Mouse (Mus musculus) WW6 (cell line): ENCODE measurements around the gene Ccr9.
"Not testable (repeated sequence)": the region's sequence is repeated elsewhere in the genome, so short reads cannot be mapped to it uniquely, and the experiment has no call there.

Experiments used
- DNase-seq: peaks from one replicate; pipeline ENCODE4 v3.0.0-alpha.2; 2013; ENCODE audit warnings: low read depth, low spot score

Ccr9 gene

DNA sequence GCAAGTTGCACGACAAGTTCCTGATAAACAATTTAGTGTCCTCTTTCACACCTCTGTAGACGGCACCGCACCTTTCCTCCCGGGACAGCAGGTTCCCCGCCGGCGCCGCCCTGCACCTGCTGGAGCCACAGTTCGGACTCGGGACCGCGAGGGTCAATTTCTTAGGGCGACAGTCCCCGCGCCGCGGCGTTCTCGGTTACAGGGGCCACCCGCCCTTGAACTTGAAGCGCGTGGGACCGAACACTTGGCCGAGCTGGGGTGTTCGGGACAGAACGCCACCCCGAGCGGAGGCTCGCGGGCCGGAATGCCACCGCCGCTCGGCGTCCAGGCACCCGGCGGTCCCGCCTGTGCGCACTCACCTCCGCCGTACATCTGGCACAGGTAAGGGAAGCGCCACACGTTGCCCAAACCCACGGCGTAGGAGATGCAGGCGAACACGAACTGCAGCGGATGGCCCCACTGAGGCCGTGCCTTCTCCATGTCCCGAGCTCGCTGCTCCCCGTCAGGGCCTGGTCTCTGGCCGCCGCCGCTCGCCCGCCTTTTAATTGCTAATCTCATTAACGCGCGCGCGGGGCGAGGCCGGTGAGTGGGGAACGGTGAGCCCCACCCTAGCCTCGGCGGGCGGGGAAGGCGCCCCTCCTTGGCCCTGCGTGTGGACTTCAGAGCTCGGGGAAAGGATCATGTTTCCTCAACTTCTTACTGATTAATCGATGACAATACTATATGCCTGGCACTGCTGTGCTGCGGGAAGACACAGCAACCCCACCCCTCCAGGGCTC is at the start of gene Ccr9, which contains the start of gene Slc6a20a:
Gene Ccr9 (plus strand): TSS at position 113 of the 779 bp plus-strand sequence.
Gene Slc6a20a (minus strand): TSS at position 559 of the 779 bp plus-strand sequence.
- no peak for DNase-seq

DNA sequence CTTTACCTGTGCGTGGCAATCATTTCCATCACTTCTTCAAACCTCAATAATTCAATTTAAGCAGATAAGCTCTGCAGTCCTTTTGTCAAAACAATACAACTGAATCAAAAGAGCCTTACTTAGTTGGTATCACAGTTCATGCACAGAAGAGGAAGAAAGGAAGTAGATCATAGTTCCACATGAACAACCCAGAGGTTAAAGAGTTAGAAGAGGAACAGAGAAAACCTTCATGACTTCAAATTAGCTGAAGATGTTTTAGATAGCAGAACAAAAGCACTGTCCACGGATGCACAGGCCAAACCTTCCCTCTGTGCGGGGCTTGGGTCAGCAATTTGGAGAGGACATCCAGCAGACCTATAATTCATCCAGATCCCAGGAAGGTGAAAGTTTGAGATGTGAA is 46.6 kb upstream of the Ccr9 start:
- DNase-seq, result no peak

DNA sequence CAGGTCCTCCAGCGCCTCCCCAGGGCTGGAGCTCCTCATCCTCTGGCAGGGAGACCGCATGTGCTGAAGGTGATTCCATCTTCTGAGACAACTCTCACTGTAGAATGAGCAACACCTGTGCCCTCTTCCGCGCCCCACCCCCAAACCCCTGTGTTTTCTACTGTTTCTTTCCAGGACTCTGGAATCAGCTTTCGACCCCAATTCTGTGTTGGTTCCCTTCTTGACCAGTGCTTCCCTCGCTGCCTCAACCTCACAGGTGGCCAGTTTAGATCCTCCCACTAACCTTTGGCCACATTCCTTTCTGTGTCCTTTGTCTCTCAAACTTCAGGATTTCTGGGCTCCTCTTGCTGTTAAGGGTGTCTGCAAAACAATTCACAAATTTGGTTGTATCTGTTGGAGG is 46.0 kb upstream of the Ccr9 start, which contains the start of gene Slc6a20b:
Gene Slc6a20b (minus strand): TSS at position 285 of the 400 bp plus-strand sequence.
- no peak for DNase-seq

DNA sequence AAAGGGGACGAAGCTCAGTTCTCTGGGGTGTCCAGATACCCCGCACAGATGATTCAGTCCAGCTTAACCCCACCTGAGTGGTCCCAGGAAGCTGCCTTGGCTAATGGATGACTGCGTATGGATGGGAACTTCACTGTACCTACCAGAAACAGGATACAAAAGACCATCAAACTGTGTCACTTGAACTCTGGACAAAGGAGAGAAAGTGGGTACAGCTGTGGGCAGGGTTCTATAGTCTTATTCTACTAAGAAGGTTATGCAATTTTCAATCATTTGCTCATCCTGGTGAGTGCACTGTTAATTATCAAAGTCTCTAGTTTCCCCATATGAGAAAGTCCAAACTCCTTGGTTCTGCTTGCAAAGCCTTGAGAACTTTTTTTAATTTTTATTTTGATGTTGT is 45.2 kb upstream of the Ccr9 start:
- no peak for DNase-seq

DNA sequence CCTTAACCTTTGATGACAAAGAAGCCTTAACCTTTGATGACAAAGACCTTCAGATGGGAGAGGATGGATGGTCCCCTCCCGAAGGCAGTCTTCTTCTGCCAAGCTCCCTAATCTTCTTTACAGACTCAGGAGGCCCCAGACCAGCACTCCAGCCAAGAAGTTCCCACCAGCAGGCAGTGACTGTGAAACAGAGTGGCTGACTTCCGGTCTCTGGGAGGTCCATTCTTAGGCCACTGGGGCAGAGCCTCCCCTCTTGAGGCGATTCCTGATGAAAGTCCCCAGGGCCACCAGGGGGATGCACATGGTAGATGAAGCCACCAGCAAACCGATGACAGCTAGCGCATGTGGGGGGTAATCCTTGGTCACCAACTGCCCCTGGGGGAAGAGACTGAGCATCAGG is 41.5 kb upstream of the Ccr9 start:
- no peak for DNase-seq

DNA sequence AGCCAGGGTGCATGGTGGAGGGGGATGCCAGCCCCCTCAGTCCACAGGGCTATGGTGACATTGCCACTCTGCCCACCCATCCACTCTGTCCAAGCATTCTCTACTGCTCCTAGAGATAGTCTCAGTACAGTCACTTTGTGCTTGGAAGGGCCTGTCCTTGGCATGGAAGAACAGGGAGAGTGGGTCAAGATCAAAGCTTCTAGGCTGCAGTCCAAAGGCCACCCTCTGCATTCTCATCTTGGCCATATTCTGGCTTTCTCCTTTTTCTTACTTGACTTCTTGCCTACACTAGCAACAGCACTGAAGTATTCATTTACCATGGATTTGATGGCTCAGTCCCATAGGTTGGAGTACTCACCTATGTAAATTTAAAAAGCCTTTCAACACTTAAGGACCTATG is 40.0 kb upstream of the Ccr9 start:
- no peak for DNase-seq

DNA sequence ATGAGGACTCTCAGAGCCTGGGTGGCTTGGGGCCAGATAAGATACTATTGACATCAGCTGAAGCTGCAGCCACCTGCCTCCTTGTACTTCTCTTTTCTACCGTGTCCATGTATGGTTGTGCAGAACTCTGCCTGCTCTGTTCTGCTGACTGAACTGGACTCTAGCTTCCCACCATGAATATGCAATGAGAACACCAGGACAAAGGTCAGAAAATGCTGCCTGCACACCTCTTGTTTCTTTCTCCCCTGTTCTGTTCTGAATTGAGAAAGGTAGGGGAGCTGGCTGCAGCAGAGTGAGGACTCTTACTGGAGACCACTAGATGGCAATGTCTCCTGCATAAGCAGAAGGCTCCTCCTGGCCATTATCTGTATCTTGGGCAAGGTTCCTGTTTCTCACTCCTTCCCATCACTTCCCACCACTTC is 39.6 kb upstream of the Ccr9 start:
- no peak for DNase-seq

DNA sequence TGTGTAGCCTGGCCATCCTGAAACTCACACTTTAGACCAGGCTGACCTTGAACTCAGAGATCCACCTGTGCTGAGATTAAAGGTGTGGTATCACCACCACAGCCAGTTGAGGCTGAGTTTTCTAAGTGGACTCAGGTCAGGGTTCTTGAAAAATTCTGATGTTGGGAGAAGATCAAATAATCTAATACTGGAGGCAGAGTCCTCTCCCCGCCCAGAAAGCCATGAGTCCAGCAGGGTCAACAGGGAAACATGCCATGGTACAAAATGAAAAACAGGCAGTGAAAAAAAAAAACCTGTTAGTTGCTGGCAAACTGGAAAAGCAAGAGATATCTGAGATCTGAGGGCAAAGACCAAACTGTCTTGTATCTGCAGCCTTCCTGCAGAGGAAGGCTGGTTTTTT is 38.1 kb upstream of the Ccr9 start:
- no peak for DNase-seq

DNA sequence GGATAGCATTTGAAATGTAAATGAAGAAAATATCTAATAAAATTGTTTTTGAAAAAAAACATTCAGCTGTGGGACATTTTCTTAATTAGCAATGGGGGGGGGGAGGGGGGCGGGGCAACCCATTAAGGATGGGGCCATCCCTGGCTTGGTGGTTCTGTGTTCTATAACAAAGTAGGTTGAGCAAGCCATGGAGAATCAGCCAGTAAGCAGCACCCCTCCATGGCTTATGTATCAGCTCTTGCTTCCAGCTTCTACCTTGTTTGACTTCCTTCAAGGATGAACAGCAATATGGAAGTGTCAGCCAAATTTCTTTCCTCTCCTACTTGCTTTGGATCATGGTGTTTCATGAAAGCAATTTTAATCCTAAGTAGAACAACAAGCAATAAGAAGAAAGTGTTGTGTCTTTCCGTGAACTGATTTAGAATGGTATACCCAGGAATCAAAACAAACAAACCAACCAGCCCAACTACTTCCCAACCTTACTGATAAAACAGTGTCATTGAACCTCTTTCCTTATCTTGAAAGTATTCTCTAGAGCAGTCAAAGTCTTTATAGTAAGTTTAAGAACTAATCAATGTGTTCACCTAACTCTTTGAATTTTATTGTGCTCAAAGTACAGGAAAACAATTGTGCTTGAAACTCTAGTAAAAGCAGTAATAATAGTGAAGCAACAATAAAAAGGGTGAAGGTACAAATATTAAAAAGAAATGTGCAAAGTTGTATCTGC is 28.3 kb upstream of the Ccr9 start:
- no peak for DNase-seq

DNA sequence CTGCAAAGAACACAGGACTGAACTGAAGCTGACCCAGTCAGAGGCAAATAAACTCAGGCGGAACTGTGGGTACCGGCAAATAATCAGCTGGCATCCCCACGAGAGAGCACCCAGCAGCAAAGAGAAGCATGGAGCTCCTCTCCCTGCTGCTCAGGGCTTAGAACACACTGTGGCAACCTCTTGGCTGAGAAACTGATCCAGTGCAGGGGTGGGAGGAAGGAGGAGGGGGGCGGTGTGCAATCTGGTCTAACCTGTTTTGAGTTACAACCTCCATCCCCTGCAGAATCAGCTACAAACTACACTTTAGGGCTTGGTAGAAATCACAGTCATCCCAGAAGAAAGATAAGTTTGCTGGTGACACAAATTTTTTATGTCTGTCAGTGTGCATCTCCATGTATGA is 26.9 kb upstream of the Ccr9 start:
- no peak for DNase-seq

DNA sequence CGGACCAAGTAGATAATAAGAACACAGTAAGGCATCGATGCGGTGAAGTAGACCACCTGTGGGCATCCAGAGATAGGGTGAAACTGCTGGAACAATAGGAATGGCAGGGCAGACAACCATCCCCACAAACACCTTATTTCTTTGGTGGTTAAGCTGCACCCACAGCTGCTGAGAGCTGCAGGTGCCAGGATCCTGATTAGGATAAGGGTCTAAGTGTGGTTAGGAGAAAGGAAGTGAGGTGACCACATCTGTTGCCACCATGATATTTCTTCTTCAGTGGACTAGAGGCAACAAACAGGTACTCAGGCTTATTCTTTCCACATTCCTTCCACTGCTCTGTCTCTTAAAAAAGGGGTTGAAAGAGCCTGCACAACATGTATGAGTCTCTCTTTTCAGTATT is 20.8 kb upstream of the Ccr9 start:
- no peak for DNase-seq

DNA sequence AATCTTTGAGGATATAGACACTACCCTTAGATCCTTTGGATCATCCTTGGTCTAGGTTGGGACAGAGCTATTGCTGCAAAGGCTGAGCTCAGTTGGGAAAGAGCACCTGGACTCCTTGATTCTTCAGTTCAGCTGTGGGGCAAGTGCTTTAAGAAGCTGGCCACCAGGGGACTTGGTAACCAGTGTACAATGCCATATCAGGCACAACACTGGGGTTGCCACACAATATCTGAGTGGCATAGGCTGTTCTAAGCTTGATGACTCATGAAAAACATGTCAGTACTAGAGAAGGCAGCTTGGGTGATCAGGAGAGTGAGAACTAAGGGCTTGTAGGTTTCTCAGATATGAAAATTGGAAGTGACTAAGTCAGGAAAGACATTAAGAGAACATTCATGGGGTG is 19.3 kb upstream of the Ccr9 start:
- no peak for DNase-seq

DNA sequence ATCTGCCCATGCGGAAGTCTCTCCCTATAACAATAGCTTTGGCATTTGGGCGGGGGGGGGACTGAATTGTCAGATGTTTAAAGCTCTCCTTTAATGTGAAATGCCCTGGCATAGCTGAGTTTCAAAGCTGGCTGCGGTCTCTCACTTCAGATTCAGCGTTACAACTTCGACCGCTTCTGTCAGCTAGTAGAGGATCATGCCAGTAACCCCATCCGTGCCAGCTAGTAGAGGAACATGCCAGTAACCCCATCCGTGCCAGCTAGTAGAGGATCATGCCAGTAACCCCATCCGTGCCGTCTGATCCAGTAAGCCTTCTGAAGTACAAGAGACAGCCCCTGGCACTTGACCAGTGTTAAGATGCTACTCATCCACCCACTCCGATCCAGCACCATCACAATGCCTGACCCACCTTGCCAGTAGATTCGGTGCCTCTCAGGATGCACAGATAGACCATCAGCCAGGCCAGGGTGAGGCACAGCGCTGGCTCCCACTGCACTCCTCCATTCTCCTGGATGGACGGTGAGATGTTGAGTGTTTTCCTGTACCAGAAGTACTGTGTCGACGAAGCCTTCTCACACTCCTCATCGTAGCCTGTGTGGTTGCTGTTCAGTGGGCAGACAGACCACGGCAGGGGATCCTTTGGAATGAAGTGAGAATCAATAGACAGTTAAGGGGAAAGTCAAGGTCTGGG is 18.1 kb upstream of the Ccr9 start:
- DNase-seq, result not testable (repeated sequence)

DNA sequence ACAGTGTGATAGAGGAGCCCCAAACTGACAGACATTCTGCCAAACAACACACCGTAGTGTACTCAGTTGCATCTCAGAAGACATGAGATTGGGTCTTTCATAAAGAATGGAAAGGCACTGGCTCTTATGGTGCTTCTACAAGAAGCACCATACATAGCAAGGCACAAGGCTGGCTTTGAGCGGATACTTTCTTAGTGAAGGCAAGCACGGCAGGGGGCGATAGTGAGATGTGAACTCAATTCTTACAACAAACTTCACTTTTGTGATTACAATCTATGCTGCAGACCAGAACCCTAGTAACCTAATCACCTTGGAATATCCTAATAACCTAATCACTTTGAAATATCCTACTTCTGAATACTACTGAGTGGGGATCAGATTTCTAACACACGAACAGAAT is 12.6 kb upstream of the Ccr9 start:
- no peak for DNase-seq

DNA sequence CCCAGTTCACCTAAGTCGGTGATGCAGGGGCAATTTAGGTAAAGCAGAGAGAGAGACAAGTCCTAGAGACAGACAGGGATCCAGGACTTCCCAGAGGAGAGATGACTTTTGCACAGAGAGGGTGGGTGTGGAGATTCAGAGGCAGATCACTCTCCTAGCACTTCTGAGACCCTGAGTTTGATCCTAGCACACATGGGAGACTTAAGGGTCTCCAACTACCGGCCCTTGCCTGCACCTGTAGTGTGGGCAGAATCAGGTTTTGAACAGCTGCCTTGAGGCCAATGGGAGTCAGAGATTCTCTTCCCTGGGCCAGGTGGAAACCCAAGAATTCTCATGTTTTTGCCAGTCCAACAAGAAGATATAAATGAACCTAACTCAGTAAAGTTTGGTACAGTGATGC is 959 bp downstream of the Ccr9 start:
- DNase-seq, result no peak

DNA sequence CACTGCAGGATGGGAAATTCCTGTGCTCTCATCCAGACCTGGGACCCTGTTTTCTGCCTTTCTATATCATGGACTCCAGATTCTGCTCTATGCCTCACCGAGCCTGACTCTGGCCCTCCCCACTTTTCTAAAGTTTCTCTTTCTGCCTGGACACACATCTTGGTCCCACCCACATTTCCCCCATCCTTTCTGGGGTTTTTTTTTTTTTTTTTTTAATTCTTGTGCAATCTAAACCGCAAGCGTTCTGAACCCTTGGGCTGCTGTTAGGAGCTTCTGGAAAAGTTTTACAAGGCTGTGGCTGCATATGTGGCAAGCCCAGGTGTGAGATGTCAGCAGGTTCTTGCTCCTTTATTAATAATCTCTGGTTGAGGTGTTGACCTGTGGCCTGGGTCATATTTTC is 5.5 kb downstream of the Ccr9 start:
- DNase-seq, result no peak

DNA sequence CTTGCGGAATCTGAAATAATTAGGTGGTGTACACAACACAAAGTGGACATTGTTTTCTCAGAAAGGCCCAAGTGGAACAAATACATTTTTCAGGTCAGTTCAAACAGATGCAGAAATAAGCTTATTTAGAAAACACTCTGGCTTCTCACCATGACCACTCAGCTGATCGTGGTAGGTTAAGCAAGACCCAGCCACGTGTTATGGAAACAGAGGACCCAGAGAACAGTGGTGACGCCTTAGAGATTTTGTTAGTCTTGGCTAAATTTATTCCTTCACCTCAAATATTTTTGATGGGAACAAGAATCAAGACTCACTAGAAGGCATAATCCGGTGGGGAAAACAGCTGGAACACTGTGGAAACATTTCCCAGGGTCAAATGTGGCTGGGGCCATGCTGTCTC is 8.0 kb downstream of the Ccr9 start:
- no peak for DNase-seq

DNA sequence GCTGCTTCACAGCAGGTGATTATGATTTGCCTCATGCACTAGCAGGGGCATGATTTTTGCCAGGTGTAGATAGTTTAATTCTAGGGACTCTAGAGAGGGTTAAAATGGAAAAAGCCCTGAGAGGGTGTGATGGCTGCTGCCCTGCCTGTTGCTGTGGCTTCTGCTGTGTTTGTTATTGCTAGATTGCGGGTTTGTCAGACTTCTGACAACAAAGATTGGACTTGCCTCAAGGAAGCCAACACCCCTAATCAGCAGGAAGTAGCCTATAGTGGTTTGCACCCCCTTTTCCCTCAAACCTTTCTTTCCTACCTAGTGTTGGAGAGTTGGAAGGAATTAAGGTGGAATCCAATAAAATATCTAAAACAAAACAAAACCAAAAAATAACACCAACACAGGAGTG is 10.0 kb downstream of the Ccr9 start:
- DNase-seq, result no peak

DNA sequence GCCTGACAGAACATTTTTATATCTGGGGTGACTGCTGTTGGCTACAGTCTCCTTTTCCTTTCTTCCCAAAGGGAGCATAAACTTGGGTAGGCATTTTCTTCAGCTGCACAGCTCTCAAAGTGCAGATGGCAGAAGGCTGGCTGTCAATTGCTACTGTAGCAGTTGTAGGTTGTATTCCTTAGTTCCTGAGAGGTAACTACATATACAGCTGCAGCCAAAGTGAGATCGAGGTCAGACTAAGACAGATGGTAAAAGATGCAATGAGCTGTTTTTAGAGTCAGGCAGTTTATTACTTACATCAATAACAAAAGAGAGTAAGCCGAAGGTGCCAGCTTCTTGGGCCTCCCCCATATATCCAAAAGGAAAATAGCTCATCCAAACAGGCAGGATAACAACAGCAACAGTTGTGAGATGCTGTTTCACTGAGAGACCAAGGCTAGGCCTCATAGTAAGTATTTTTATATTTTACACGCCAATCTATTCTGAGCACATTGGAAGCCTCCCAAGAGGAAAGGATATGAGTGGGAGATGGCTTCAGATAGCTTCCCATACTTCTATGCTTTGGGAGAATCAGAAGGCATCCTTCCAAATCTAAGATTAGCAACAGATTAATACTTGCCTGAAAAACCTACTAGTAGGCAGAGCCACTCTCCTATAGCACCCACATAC is 17.5 kb downstream of the Ccr9 start:
- no peak for DNase-seq

DNA sequence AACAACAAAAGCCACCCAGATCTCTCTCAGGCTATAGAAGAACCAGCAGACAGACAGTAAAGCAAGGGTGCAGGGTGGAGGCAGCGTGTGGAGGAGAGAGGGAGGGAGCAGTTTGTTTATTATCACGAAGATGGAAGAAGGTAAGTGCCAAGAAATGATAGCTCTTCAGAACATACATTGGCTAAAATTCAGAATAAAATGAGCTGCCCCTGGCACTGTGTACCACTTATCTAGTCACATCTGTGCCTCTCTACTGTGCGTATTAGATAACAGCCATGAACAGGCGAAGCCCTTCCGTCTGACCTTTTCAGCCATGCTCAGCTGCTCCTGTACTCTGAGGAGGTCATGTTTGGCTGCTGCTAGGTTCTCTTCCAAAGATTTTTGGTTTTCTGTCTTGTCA is 23.6 kb downstream of the Ccr9 start:
- no peak for DNase-seq

DNA sequence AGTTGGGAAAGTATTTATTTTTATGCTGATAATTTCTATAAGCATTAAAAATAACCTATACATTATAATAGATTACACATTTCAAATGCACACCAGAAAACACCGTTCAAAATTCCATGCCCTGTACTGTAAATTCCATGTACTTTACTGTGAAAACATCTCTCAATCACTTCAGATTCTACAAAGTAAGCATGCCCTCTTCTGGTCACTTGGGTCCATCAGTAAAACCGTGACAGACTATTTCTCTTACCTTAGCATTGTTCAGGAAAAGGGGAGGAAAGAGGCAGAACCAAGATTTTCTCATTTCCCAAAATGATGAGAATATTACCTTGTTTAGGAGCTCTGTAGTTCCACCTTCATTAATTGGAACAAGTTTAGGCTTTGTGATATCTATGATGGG is 31.0 kb downstream of the Ccr9 start:
- DNase-seq, result no peak

DNA sequence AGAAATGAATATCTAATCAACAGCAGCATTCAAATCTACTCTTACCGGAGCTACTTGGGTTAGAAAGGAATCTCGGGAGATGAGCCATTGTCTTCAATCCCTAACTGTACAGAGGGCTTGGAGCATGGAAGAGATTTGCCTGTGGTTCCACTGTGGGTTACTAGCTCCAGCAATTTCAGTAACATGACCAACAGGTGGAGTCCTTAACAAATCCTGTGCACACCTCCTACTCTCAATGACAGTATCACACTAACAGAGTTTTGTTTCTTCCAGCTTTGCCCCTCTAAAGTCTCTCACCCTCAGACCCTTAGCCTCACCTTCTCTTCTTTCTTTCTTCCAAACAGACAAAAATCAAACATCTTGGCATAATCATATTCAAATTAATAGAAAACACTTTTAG is 34.9 kb downstream of the Ccr9 start:
- no peak for DNase-seq
